Mouse (Mus musculus): ENCODE results near the gene Zcchc7. TPM values are rescaled to one million over a fixed set of nuclear protein-coding genes. Genes with fewer than 3 reads are reported as not detected.
A peak's percentile ranks its signal among the peaks of the same experiment; 100 is the strongest.
"Not testable (repeated sequence)": the region's sequence is repeated elsewhere in the genome, so short reads cannot be mapped to it uniquely, and the experiment has no call there.

Zcchc7 gene
- total and polyA plus RNA-seq, 2 experiments from 2014 or later, result 17.3 to 34.5 TPM

GRCm38 (mm10) chr4:44721237-44721636 is 34.4 kb upstream of the Zcchc7 start:
- Histone ChIP-seq H3K9me3 (ENCODE audit: low read length) (no peaks in the 10 kb centered on the region), H3K4me3 (ENCODE audit: low read depth, low read length) (no peak overlapping the region), H3K4me2 (ENCODE audit: low read depth, low read length, poor library complexity, severe bottlenecking) (no peak overlapping the region), H3K36me3 (ENCODE audit: insufficient read depth, low read length) (no peaks in the 10 kb centered on the region), H3K4me1 (ENCODE audit: insufficient read depth, low read length) (no peaks in the 10 kb centered on the region), H3K9ac (replicated peaks; ENCODE audit: low read length, poor library complexity, severe bottlenecking) (no peak overlapping the region), H3K27me3 (ENCODE audit: insufficient read depth, low read length) (peaks cover 25% of the 10 kb centered on the region), H3K27ac (ENCODE audit: low read depth, low read length) (no peak overlapping the region)
- TF ChIP-seq CTCF (IDR thresholded peaks at IDR 0.05), result no peak
- DNase-seq (ENCODE audit: low spot score) (no peak), ATAC-seq (ENCODE audit: low FRiP score) (no peak)
- WGBS, result 85% methylated on average over 4 of the region's 4 CpGs

GRCm38 (mm10) chr4:44740471-44740870 is 15.2 kb upstream of the Zcchc7 start:
- Histone ChIP-seq H3K4me2 (ENCODE audit: low read depth, low read length, poor library complexity, severe bottlenecking) (no peak overlapping the region), H3K27ac (ENCODE audit: low read depth, low read length) (no peak overlapping the region), H3K4me1 (ENCODE audit: insufficient read depth, low read length) (no peaks in the 10 kb centered on the region), H3K27me3 (ENCODE audit: insufficient read depth, low read length) (peaks cover 8% of the 10 kb centered on the region; the same call in 1 of the 2 replicates), H3K9me3 (ENCODE audit: low read length) (peaks cover 3% of the 10 kb centered on the region; the same call in 1 of the 2 replicates), H3K9ac (replicated peaks; ENCODE audit: low read length, poor library complexity, severe bottlenecking) (no peak overlapping the region), H3K4me3 (ENCODE audit: low read depth, low read length) (no peak overlapping the region), H3K36me3 (ENCODE audit: insufficient read depth, low read length) (no peaks in the 10 kb centered on the region)
- ATAC-seq (ENCODE audit: low FRiP score) (no peak), DNase-seq (ENCODE audit: low spot score) (no peak)
- 78% methylated on average over 1 of the region's 1 CpGs for WGBS
- TF ChIP-seq CTCF (IDR thresholded peaks at IDR 0.05), result no peak

GRCm38 (mm10) chr4:44756134-44756951 is 666 bp downstream of the Zcchc7 start:
- peak; percentile 97 for DNase-seq (ENCODE audit: low spot score)
- H3K9me3 ChIP-seq (ENCODE audit: low read length), result no peaks in the 10 kb centered on the region
- peak; percentile 98 for ATAC-seq (ENCODE audit: low FRiP score)
- peak overlapping the region; percentile 77 for H3K4me2 ChIP-seq (ENCODE audit: low read depth, low read length, poor library complexity, severe bottlenecking)
- H3K4me3 ChIP-seq (ENCODE audit: low read depth, low read length), result peak overlapping the region; percentile 98
- TF ChIP-seq CTCF (IDR thresholded peaks at IDR 0.05), result peak; percentile 34
- no peaks in the 10 kb centered on the region for H3K36me3 ChIP-seq (ENCODE audit: insufficient read depth, low read length)
- H3K27ac ChIP-seq (ENCODE audit: low read depth, low read length), result peak overlapping the region; percentile 81
- under 1% methylated on average over 60 of the region's 60 CpGs for WGBS
- no peaks in the 10 kb centered on the region for H3K27me3 ChIP-seq (ENCODE audit: insufficient read depth, low read length)
- peak overlapping the region; percentile 88 for H3K9ac ChIP-seq (replicated peaks; ENCODE audit: low read length, poor library complexity, severe bottlenecking)
- no peaks in the 10 kb centered on the region for H3K4me1 ChIP-seq (ENCODE audit: insufficient read depth, low read length)

GRCm38 (mm10) chr4:44757131-44757530 is 1.5 kb downstream of the Zcchc7 start:
- H3K27ac ChIP-seq (ENCODE audit: low read depth, low read length), result peak overlapping the region; percentile 81
- ATAC-seq (ENCODE audit: low FRiP score); H3K9me3 ChIP-seq (ENCODE audit: low read length); DNase-seq (ENCODE audit: low spot score); H3K36me3 ChIP-seq (ENCODE audit: insufficient read depth, low read length); H3K27me3 ChIP-seq (ENCODE audit: insufficient read depth, low read length); H3K4me1 ChIP-seq (ENCODE audit: insufficient read depth, low read length): not testable (repeated sequence)
- peak overlapping the region; percentile 98 for H3K4me3 ChIP-seq (ENCODE audit: low read depth, low read length)
- peak overlapping the region; percentile 88 for H3K9ac ChIP-seq (replicated peaks; ENCODE audit: low read length, poor library complexity, severe bottlenecking)
- 8% methylated on average over 10 of the region's 10 CpGs for WGBS
- peak overlapping the region; percentile 77 for H3K4me2 ChIP-seq (ENCODE audit: low read depth, low read length, poor library complexity, severe bottlenecking)

- no peak overlapping the region for H3K4me3 ChIP-seq (ENCODE audit: low read depth, low read length)
- DNase-seq (ENCODE audit: low spot score), result no peak
These were observed 19.2 kb downstream of the Zcchc7 start for GRCm38 (mm10) chr4:44774890-44775289.

GRCm38 (mm10) chr4:44776651-44777050 is 21.0 kb downstream of the Zcchc7 start:
- H3K4me2 ChIP-seq (ENCODE audit: low read depth, low read length, poor library complexity, severe bottlenecking), result no peak overlapping the region
- no peak overlapping the region for H3K9ac ChIP-seq (replicated peaks; ENCODE audit: low read length, poor library complexity, severe bottlenecking)
- no peak for ATAC-seq (ENCODE audit: low FRiP score)

More at GRCm38 (mm10) chr4:44774890-44775289, 19.2 kb downstream of the Zcchc7 start:
- no peaks in the 10 kb centered on the region for H3K36me3 ChIP-seq (ENCODE audit: insufficient read depth, low read length)
- no peaks in the 10 kb centered on the region; the same call in 1 of the 2 replicates for H3K27me3 ChIP-seq (ENCODE audit: insufficient read depth, low read length)
- H3K4me1 ChIP-seq (ENCODE audit: insufficient read depth, low read length), result no peaks in the 10 kb centered on the region
- no peak overlapping the region for H3K4me2 ChIP-seq (ENCODE audit: low read depth, low read length, poor library complexity, severe bottlenecking)
- no peaks in the 10 kb centered on the region for H3K9me3 ChIP-seq (ENCODE audit: low read length)
- WGBS, result 63% methylated on average over 3 of the region's 3 CpGs
- TF ChIP-seq CTCF (IDR thresholded peaks at IDR 0.05), result no peak
- H3K9ac ChIP-seq (replicated peaks; ENCODE audit: low read length, poor library complexity, severe bottlenecking), result no peak overlapping the region
- no peak overlapping the region for H3K27ac ChIP-seq (ENCODE audit: low read depth, low read length)
- no peak for ATAC-seq (ENCODE audit: low FRiP score)

More at GRCm38 (mm10) chr4:44776651-44777050, 21.0 kb downstream of the Zcchc7 start:
- Histone ChIP-seq H3K4me1 (ENCODE audit: insufficient read depth, low read length) (no peaks in the 10 kb centered on the region), H3K27ac (ENCODE audit: low read depth, low read length) (no peak overlapping the region), H3K36me3 (ENCODE audit: insufficient read depth, low read length) (no peaks in the 10 kb centered on the region), H3K9me3 (ENCODE audit: low read length) (no peaks in the 10 kb centered on the region), H3K4me3 (ENCODE audit: low read depth, low read length) (no peak overlapping the region), H3K27me3 (ENCODE audit: insufficient read depth, low read length) (no peaks in the 10 kb centered on the region; the same call in 1 of the 2 replicates)
- WGBS, result 62% methylated on average over 2 of the region's 2 CpGs
- TF ChIP-seq CTCF (IDR thresholded peaks at IDR 0.05), result no peak
- no peak for DNase-seq (ENCODE audit: low spot score)
